Mouse (Mus musculus): Measurements from ENCODE around the gene Lgi1.

Gene Lgi1

DNA sequence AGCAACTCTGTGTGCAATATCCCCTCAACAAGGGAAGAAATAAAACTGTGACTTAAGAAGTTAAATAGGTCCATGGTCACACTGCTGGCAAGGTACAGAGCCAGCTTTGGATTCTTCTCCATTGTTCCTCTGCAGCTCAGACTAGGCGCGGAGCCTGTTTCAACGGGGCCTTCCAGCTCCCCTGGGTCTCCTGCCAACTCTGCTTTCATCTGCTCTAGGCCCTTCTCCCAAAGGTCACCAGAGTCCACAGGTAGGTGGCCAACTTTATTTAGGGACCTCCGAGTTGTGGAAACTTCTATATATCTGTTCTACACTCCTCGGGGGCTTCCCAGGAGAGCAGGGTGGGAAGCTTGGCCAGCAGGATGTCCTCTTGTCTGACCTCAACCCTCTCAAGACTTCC lies 3.0 kb upstream of the Lgi1 start:
- DNase-seq (ENCODE audit: low read depth, low spot score): no peak

- no peak for DNase-seq (ENCODE audit: low read depth, low spot score)
Observed at GRCm38 (mm10) chr19:38263829-38264504, 369 bp upstream of the Lgi1 start.

DNA sequence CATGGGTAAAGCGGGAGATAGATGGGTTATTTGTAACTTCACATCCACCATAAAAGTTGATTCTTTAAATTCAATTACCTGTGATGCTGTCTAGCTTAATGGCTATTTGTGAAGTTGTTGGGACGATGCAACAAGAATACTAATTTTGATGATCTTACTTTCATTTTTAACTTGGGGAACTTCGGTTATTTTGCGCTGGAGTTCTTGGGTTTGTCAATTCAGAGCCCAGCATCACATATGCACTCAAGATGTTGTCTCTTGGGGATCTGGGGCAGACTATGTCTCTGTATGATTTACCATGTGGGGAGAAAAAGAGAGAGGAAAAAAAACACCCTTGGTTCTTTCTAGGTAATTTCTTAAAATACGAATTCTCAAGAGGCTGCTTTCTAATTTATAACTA lies 1.4 kb downstream of the Lgi1 start:
- DNase-seq (ENCODE audit: low read depth, low spot score): no peak

DNA sequence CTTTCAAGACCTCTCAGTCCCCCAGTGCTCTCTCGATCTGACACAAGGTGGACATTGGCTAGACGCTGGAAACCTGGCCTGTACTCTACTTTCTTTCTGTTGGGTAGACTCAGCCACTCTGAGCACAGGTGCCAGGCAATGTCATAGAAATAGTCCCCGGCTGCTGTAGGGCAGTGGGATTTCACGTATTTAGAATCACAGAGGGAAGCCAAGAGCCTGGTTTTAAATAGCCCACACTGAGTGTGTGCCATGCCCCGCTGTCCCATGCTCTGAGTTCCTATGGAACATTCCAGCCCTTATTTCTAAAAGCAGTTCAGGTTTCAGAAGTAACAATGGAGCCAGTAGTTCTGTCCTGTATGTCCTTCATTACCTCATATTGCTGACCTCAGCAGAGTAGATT lies 3.1 kb downstream of the Lgi1 start:
- no peak for DNase-seq (ENCODE audit: low read depth, low spot score)

GRCm38 (mm10) chr19:38271071-38271470 lies 6.7 kb downstream of the Lgi1 start:
- DNase-seq (ENCODE audit: low read depth, low spot score): no peak

DNA sequence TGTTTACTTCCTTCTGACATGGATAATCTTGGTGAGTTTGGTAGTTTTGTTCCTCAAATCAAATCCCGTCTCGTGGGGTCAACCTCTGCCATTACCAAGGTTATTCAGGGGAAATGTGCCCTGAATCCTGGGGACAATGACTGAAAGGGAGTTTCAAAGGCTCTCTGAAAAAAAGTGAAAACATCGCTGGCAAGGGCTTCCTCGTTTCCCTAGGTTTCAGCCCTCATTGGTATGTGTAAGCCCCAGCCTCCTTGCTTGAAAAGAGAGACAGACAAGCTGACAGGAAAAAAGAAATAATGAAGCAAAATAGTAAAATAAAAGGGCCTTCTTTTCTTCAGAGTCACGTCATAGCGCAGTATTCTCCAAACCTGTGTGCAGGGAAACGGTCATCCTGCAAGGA lies 9.5 kb downstream of the Lgi1 start:
- DNase-seq (ENCODE audit: low read depth, low spot score): no peak

DNA sequence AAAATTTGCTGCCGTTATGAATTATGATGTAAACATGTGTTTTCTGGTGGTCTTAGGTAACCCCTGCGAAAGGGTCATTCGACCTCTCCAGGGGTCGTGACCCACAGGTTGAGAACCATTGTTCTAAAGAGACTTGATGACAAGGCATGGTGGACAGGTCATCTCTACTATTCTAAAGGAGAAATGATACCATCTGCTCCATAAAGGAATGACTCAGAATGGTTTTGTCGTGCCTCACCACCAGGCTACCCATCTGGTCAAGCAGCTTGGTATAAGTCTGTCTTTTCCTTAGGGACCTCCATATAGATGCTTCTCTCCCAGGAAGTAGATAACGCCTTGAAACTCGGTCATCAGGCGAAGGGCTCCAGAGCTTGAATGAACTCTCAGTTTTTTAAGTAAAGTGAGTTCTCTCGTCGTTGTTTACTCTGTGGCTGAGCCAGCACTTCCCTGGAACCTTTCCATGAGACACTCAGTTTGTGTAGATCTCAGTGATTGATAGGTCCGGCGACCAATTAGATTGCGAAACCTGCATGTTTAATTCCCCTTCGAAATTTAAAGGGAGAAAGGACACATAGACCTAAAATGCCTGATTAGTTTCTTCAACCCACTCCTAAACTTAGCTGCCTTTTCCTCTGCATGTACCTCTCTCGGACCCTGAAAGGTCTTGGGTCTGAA lies 10.5 kb downstream of the Lgi1 start:
- DNase-seq (ENCODE audit: low read depth, low spot score): no peak

DNA sequence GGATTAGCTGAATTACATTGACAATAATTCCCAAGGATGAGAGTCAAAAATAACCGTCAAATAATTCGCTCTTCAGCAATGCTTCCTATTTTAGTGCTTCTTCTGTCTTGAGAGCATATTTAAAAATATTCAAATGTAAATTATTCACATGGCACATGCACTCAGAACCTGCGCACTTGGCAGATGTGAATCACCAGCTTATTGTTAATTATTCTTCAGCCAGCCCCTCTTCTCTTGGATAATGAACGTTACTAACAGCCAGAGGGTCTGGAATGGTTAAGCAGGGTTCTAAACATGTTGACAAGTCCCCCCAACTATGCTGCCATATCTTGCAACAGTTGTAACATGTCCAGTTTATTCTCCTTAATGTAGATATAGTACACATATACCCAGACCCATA lies 11.9 kb downstream of the Lgi1 start:
- DNase-seq (ENCODE audit: low read depth, low spot score): no peak

- DNase-seq (ENCODE audit: low read depth, low spot score): no peak
Observed at GRCm38 (mm10) chr19:38280242-38280641, 15.9 kb downstream of the Lgi1 start.

DNA sequence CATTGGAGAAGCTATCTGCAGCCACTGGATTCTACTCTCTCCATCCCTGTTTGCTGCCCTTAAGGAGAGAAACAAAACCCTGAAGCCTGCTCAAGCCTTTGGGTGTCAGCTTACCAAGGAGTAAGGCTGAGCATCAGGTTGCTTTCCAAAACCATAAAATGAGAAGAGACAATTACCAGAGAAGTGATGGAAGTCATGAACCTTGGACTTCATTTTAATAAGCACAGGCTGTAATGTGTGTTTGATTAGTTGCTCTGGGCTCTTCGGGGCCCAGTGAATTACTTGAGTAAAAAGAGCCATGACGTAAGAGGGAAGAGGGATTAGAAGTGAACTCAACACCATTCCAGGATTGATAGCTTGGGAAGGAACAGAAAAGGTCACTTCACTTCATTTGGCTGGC lies 18.1 kb downstream of the Lgi1 start:
- no peak for DNase-seq (ENCODE audit: low read depth, low spot score)

DNA sequence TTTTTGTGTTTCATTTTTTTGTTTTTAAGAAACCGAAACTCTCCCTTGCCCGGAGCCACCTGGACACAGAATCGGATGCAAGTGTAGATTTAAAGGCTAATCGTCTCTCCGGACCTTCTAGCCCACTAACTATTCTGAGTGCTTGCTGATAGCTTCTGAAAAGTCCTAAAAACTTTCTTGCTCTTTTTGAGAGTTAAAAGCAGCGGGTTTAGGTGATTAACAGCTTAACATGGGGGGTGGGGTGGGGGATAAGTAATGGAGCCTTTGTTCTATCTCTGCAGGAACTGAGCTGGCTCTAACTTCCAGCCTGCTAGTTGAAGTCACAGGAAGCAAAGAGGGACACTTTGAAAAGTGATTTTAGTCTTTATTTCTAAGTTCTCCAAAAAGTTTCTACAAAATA lies 24.2 kb downstream of the Lgi1 start:
- DNase-seq (ENCODE audit: low read depth, low spot score): no peak

GRCm38 (mm10) chr19:38291432-38291831 lies 27.1 kb downstream of the Lgi1 start:
- DNase-seq (ENCODE audit: low read depth, low spot score): no peak

DNA sequence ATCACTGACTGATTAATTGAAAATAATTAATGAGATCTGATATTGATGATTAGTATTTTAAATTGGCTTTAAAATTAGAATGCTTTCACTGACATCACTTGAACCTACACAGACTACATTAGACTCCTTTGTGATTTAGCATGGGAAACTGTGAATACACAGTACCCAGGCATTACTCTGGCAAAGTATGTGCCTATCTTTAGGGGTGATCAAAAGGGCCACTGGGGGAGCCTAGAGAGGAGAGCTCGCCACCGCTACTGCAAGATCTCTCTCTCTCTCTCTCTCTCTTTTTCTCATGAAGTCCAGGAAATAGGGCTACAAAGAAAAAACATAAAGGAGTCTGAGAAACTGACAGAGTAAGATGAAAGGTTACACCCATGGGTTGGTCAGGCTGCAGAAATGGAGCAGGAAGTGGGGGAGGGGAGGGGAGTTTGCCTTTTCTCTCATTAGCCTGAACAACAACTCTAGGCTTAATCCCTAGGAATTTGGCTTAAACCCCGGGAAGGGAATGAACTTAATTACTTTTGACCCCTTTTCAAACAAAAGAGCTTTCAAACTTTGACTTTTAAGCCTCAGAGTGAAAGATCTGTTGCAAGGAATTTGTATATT lies 33.8 kb downstream of the Lgi1 start:
- DNase-seq (ENCODE audit: low read depth, low spot score): no peak

- DNase-seq (ENCODE audit: low read depth, low spot score): no peak
Observed at GRCm38 (mm10) chr19:38308116-38308515, 43.8 kb downstream of the Lgi1 start.

DNA sequence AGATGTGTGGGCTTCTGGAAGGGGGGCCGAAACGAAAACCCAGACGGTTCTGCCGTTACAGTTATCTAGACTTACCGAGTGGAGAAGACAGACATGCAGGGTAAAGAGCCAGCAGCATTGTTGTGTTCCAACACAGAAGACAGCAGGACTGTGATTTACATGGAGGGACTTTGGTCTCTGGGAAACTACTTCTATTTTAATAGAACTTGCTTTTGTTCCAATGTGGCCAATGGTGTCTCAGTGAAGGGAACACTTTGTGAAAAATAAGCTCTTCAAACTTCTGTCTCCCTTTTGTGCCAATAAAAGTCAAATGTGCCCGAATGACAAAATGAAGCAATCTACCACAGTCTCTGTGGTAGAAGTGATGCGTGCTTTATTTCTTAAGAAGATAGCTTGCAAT lies 50.8 kb downstream of the Lgi1 start:
- DNase-seq (ENCODE audit: low read depth, low spot score): no peak

GRCm38 (mm10) chr19:38316602-38317313 lies 52.4 kb downstream of the Lgi1 start:
- no peak for DNase-seq (ENCODE audit: low read depth, low spot score)

GRCm38 (mm10) chr19:38318308-38318707 lies 54.0 kb downstream of the Lgi1 start:
- no peak for DNase-seq (ENCODE audit: low read depth, low spot score)

DNA sequence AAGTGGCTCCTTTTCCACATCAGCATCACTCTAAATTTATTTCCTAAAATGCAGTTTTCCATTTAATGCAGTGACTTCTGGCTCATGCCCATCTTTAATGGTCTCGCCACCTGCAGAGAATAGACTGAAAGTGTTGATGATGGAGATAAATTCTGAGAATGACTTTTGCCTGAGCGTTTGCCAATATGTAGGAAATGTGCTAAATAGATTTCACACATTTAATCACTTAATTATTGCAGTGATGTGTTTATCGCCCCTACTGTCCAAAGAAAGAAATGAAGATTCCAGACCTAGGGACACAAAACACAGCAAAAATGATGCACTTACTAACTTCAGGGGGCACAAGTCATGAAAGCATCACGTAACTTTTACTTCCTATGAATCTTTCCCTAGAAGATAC lies 54.8 kb downstream of the Lgi1 start:
- no peak for DNase-seq (ENCODE audit: low read depth, low spot score)

- no peak for DNase-seq (ENCODE audit: low read depth, low spot score)
Observed at GRCm38 (mm10) chr19:38320651-38321188, 56.4 kb downstream of the Lgi1 start.

GRCm38 (mm10) chr19:38323726-38324125 lies 59.4 kb downstream of the Lgi1 start:
- no peak for DNase-seq (ENCODE audit: low read depth, low spot score)

DNA sequence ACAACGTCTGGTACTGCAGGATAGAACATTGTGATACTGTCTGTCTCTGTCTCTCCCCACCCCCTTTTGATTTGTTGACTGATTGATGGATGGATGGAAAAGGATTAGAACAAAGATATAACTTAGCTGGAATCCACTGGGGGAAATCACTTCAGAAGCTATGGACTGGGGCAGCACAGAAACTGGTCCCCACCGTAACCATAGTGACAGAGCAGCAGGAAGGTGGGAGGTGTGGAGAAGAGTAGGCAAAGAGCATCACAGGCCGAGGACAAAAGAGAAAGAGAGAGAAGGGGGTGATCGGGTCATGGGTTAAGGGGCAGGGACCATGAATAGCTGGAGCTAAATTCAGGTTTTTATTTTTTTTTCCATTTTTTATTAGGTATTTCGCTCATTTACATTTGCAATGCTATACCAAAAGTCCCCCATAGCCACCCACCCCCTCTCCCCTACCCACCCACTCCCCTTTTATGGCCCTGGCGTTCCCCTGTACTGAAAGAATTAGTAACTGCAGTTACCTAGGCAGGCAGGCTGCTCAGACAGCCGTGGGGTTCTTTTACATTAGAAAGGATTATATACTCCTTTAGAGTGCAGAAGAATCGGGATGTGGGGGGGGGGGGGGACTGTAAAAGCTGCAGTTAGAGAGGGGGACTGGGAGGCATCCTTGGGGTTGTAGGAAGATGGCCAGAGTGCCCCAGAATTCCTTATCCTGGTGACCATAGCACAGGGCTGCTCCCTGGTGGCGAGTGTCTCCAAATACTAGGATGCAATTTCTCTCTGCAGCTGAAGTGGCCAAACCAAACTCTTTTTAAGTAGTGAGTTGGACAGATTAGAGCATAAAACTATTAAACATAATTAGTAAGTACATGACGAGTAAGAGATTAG lies 60.1 kb downstream of the Lgi1 start:
- peak; percentile 3 for DNase-seq (ENCODE audit: low read depth, low spot score)

Data from retina, adult 2 months (tissue).